Mouse (Mus musculus) testis, adult 2 months (tissue): Measurements from ENCODE around the gene Rufy3.

Experiments
- CTCF ChIP-seq: fragments of 200-500 bp; IDR thresholded peaks from 2 replicates; pipeline ENCODE4 v1.5.1; 2012; ENCODE audit warnings: low read depth, mild to moderate bottlenecking, inconsistent platforms, low read length, moderate library complexity; ENCODE audit not compliant: control insufficient read depth, insufficient read depth, insufficient replicate concordance
- POLR2A ChIP-seq: fragments of 200-500 bp; IDR thresholded peaks from 2 replicates; pipeline ENCODE4 v1.6.1; 2012; ENCODE audit warnings: low read depth, mild to moderate bottlenecking, inconsistent platforms, low read length, moderate library complexity; ENCODE audit not compliant: control insufficient read depth

GRCm38 (mm10) chr5:88602030-88602429 is 37.2 kb downstream of the Rufy3 start:
- no peak for TF ChIP-seq CTCF
- no peak for TF ChIP-seq POLR2A
